ENCODE assay signal across 32 mouse cellular contexts in genomic region chr7:120620075-120620771, GRCm38 (mm10). TPM values are rescaled to one million over a fixed set of nuclear protein-coding genes. Genes with fewer than 3 reads are reported as not detected.
"Had no signal": no experiment of that assay in that cellular context is flagged by ENCODE, and none has a peak within 500 bp of the region (broad histone marks: within the 10 kb centered on the region; RNA-seq: fewer than 3 reads in every experiment).

No protein-coding gene starts in this region.

- H3K36me3 ChIP-seq: heart, embryonic 10.5 days; heart, embryonic 12.5 days; hindbrain, embryonic 10.5 days; intestine, embryonic 15.5 days; limb, embryonic 13.5 days; limb, embryonic 15.5 days had no signal

- H3K4me2 ChIP-seq: heart, embryonic 12.5 days; hindbrain, embryonic 14.5 days; intestine, embryonic 15.5 days; limb, embryonic 13.5 days; limb, embryonic 15.5 days had no signal

- H3K4me1 ChIP-seq: heart, embryonic 10.5 days; heart, embryonic 12.5 days; hindbrain, embryonic 10.5 days; intestine, embryonic 15.5 days; limb, embryonic 13.5 days; limb, embryonic 15.5 days had no signal

- DNase-seq: gastrocnemius, adult 2 months; gastrocnemius, postnatal 10 days; gastrocnemius, postnatal 25 days; heart, adult 2 months; heart, postnatal 10 days; heart, postnatal 4 days; kidney, adult 18-20 months; kidney, adult 8-10 months; kidney, postnatal 14 days; kidney, postnatal 36 days; layer of hippocampus, adult 9-11 months; layer of hippocampus, postnatal 36 days; left cerebral cortex, postnatal 4 days had no signal

- H3K4me3 ChIP-seq: gastrocnemius, adult 2 months; heart, adult 2 months; heart, embryonic 10.5 days; heart, embryonic 12.5 days; hindbrain, embryonic 10.5 days; intestine, embryonic 15.5 days; limb, embryonic 13.5 days; limb, embryonic 15.5 days had no signal

- H3K9me3 ChIP-seq: heart, embryonic 10.5 days; hindbrain, embryonic 10.5 days; intestine, embryonic 15.5 days; limb, embryonic 15.5 days had no signal

- H3K27ac ChIP-seq: gastrocnemius, adult 2 months; heart, adult 2 months; heart, embryonic 10.5 days; hindbrain, embryonic 10.5 days; hindbrain, embryonic 14.5 days; intestine, embryonic 15.5 days; kidney, postnatal 0 days; limb, embryonic 13.5 days; limb, embryonic 15.5 days had no signal

- H3K9ac ChIP-seq: heart, embryonic 12.5 days; hindbrain, embryonic 14.5 days; intestine, embryonic 15.5 days; limb, embryonic 13.5 days; limb, embryonic 15.5 days had no signal

- ATAC-seq: hindbrain, embryonic 16.5 days; inflammation-experienced regulatory T-cells, adult 6 months; intestine, embryonic 15.5 days; intestine, postnatal 0 days had no signal

- H3K27me3 ChIP-seq: heart, embryonic 12.5 days; intestine, embryonic 15.5 days; limb, embryonic 13.5 days; limb, embryonic 15.5 days had no signal

RNA-seq across cellular contexts. Expression of gene Pdzd9, which starts 49.9 kb away (rescaled TPM):
- total RNA-seq: gastrocnemius, adult 2 months; gastrocnemius, postnatal 10 days; gastrocnemius, postnatal 25 days; gastrocnemius, postnatal 4 days; granulocyte monocyte progenitor cell, adult 5-6 weeks; heart, adult 2 months; heart, postnatal 10 days; heart, postnatal 25 days; heart, postnatal 4 days; layer of hippocampus, postnatal 14 days; layer of hippocampus, postnatal 36 days; left cerebral cortex, adult 18-20 months; left cerebral cortex, postnatal 10 days; left cerebral cortex, postnatal 25 days; liver, adult 2 months had no signal
- polyA plus RNA-seq: heart, adult 2 months; liver, adult 2 months had no signal
